Mouse (Mus musculus) liver, postnatal 0 days (tissue): ENCODE measurements around the gene Bbs9.

Experiments used
- CTCF ChIP-seq: sonication (generic); IDR thresholded peaks from 2 replicates; pipeline ENCODE4 v1.5.1; 2016; ENCODE audit warnings: antibody characterized with exemption, low read depth
- EP300 ChIP-seq: IDR thresholded peaks from 2 replicates; pipeline ENCODE4 v1.6.1; 2016; ENCODE audit warnings: antibody characterized with exemption, low read depth, mild to moderate bottlenecking

DNA sequence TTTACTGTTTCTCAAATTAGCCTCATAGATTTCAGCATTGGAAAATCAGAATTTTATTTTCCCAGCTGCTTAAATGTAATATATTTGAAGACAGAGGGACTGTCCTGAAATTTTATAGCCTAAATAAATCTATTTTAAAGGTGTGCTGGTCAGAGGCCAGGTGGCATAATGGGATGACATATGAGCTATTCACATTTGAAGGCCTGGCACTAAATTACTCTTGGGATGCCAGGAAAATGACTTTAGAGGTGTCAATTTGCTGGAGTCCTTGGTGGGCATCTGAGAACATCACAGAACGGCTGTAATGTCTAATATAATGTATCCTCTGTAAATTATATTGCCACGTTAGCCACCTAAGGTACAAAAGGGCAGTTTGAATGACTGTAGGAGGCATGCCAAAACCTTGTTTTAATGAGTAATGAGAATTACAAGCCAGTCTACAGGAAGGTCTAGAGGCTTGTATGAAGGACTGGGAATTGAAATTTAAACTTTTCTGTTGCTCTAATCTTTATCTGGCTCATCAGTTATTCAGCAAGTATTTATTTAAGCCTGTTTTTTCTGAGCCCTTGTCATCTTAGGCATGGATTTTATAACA is 351.8 kb downstream of the Bbs9 start:
- TF ChIP-seq EP300 (no peak), CTCF (no peak)
